Mouse (Mus musculus): ENCODE data around the gene Zc3h12d. TPM values are rescaled to one million over a fixed set of nuclear protein-coding genes. Genes with fewer than 3 reads are reported as not detected.

Zc3h12d gene
- polyA plus RNA-seq, 1 experiment from 2014 or later = 0.14 TPM

- peaks cover 87% of the 10 kb centered on the region for H3K36me3 ChIP-seq (ENCODE audit: control insufficient read depth, insufficient read depth, low read length)
- no peak for ATAC-seq (ENCODE audit: insufficient number of reproducible peaks, insufficient read depth, low FRiP score, low read depth)
- 73% methylated on average over 12 of the region's 12 CpGs for WGBS
These were observed 74.9 kb downstream of the Zc3h12d start for GRCm38 (mm10) chr10:7907151-7907550.

GRCm38 (mm10) chr10:7911268-7911667 is 79.0 kb downstream of the Zc3h12d start:
- H3K36me3 ChIP-seq (ENCODE audit: control insufficient read depth, insufficient read depth, low read length) = peaks cover 80% of the 10 kb centered on the region
- WGBS = 57% methylated on average over 10 of the region's 10 CpGs
- no peaks in the 10 kb centered on the region for H3K27me3 ChIP-seq (ENCODE audit: control insufficient read depth, insufficient read depth, low read length)
- no peaks in the 10 kb centered on the region for H3K9me3 ChIP-seq (ENCODE audit: control insufficient read depth, low read length)
- no peak overlapping the region for H3K4me3 ChIP-seq (ENCODE audit: control insufficient read depth in 1 of 2, insufficient read depth in 1 of 2, low read depth in 1 of 2, low read length in 2 of 2)
- H3K9ac ChIP-seq (ENCODE audit: low read length) = no peak overlapping the region
- no peak for ATAC-seq (ENCODE audit: insufficient number of reproducible peaks, insufficient read depth, low FRiP score, low read depth)
- peaks cover 0 to 10% of the 10 kb centered on the region in 2 experiments; a peak in 3 of 4 replicates for H3K4me1 ChIP-seq (ENCODE audit: control insufficient read depth in 2 of 2, insufficient read depth in 2 of 2, low read length in 2 of 2)
- H3K27ac ChIP-seq (replicated peaks in 1 of 2; ENCODE audit: control insufficient read depth in 1 of 2, insufficient read depth in 1 of 2, low read depth in 2 of 2, low read length in 2 of 2) = no peak overlapping the region
- no peak overlapping the region for H3K4me2 ChIP-seq (ENCODE audit: low read length)

More at GRCm38 (mm10) chr10:7907151-7907550, 74.9 kb downstream of the Zc3h12d start:
- H3K27ac ChIP-seq (replicated peaks in 1 of 2; ENCODE audit: control insufficient read depth in 1 of 2, insufficient read depth in 1 of 2, low read depth in 2 of 2, low read length in 2 of 2) = no peak overlapping the region
- no peak overlapping the region for H3K9ac ChIP-seq (ENCODE audit: low read length)
- no peak overlapping the region for H3K4me3 ChIP-seq (ENCODE audit: control insufficient read depth in 1 of 2, insufficient read depth in 1 of 2, low read depth in 1 of 2, low read length in 2 of 2)
- H3K27me3 ChIP-seq (ENCODE audit: control insufficient read depth, insufficient read depth, low read length) = no peaks in the 10 kb centered on the region
- H3K9me3 ChIP-seq (ENCODE audit: control insufficient read depth, low read length) = no peaks in the 10 kb centered on the region
- no peak overlapping the region for H3K4me2 ChIP-seq (ENCODE audit: low read length)
- peaks cover 0 to 9% of the 10 kb centered on the region in 2 experiments; a peak in 3 of 4 replicates for H3K4me1 ChIP-seq (ENCODE audit: control insufficient read depth in 2 of 2, insufficient read depth in 2 of 2, low read length in 2 of 2)

Small RNA genes within 50 kb of the gene (microRNA-seq; reads per million reads assigned to microRNA genes)
- 1.1 reads per million for gene Mir5104

Other genes starting within 250 kb of the Zc3h12d start
- gene Lrp11, start 242.7 kb upstream of the Zc3h12d start, polyA plus RNA-seq (2014; fragmentation: Nextera tagmentation; extraction: Ambion mirVana) = 1.5 and 1.9 TPM in 2 replicates
- gene Nup43, start 165.0 kb upstream of the Zc3h12d start, polyA plus RNA-seq (2014; fragmentation: Nextera tagmentation; extraction: Ambion mirVana) = 35.4 and 37.5 TPM in 2 replicates
- 130 and 134 TPM in 2 replicates for gene Pcmt1, start 151.3 kb upstream of the Zc3h12d start, polyA plus RNA-seq (2014; fragmentation: Nextera tagmentation; extraction: Ambion mirVana)
- 5.3 and 6.0 TPM in 2 replicates for gene Lats1, start 151.3 kb upstream of the Zc3h12d start, polyA plus RNA-seq (2014; fragmentation: Nextera tagmentation; extraction: Ambion mirVana)
- 33.5 and 34.2 TPM in 2 replicates for gene Katna1, start 106.5 kb upstream of the Zc3h12d start, polyA plus RNA-seq (2014; fragmentation: Nextera tagmentation; extraction: Ambion mirVana)
- 80.4 and 89.8 TPM in 2 replicates for gene Ginm1, start 39.6 kb upstream of the Zc3h12d start, polyA plus RNA-seq (2014; fragmentation: Nextera tagmentation; extraction: Ambion mirVana)
- gene Ppil4, start 39.6 kb upstream of the Zc3h12d start, polyA plus RNA-seq (2014; fragmentation: Nextera tagmentation; extraction: Ambion mirVana) = 26.3 and 27.8 TPM in 2 replicates
- 23.7 and 27.0 TPM in 2 replicates for gene Tab2, start 123.8 kb downstream of the Zc3h12d start, polyA plus RNA-seq (2014; fragmentation: Nextera tagmentation; extraction: Ambion mirVana)